Mouse (Mus musculus) spleen, adult 2 months (tissue): ENCODE results near the gene Capn11. TPM values are rescaled to one million over a fixed set of nuclear protein-coding genes. Genes with fewer than 3 reads are reported as not detected.

Experiments used
- DNase-seq, 2 experiments: peaks; one replicate each; pipeline versions ENCODE4 v3.0.0 to v3.0.0-alpha.2; 2012 to 2021; ENCODE audit warnings: low spot score in 2 of 2, low read depth in 1 of 2
- H3K27ac ChIP-seq: fragments of 200-500 bp; 2 replicates; pipeline ENCODE4 v1.5.1; 2012; ENCODE audit warnings: low read length, inconsistent platforms; ENCODE audit not compliant: insufficient read depth
- H3K27me3 ChIP-seq: fragments of 200-500 bp; 2 replicates; pipeline ENCODE4 v1.6.1; 2012; ENCODE audit warnings: mild to moderate bottlenecking, moderate library complexity, low read length, inconsistent platforms; ENCODE audit not compliant: control insufficient read depth, insufficient read depth
- H3K36me3 ChIP-seq: fragments of 200-500 bp; 2 replicates; pipeline ENCODE4 v1.6.1; 2012; ENCODE audit warnings: mild to moderate bottlenecking, low read length, inconsistent platforms; ENCODE audit not compliant: control insufficient read depth, insufficient read depth
- H3K4me1 ChIP-seq: fragments of 200-500 bp; 2 replicates; pipeline ENCODE4 v1.6.1; 2011; ENCODE audit warnings: inconsistent platforms; ENCODE audit not compliant: control insufficient read depth, insufficient read depth, insufficient read length
- H3K4me3 ChIP-seq: fragments of 200-500 bp; 2 replicates; pipeline ENCODE4 v1.5.1; 2011; ENCODE audit warnings: mild to moderate bottlenecking, inconsistent platforms; ENCODE audit not compliant: insufficient read depth, insufficient read length; ENCODE audit errors: extremely low read depth
- CTCF ChIP-seq: fragments of 200-500 bp; IDR thresholded peaks from 2 replicates; pipeline ENCODE4 v1.5.1; 2011; ENCODE audit warnings: mild to moderate bottlenecking, inconsistent platforms; ENCODE audit not compliant: insufficient read depth, insufficient read length, insufficient replicate concordance; ENCODE audit errors: extremely low read depth
- POLR2A ChIP-seq: fragments of 200-500 bp; IDR thresholded peaks from 2 replicates; pipeline ENCODE4 v1.6.1; 2011; ENCODE audit warnings: low read depth, low read length, inconsistent platforms
- WGBS: fragments of 180-500 bp; shearing (Covaris S2); methylation state at CpG from one replicate; pipeline ENCODE4 v1.1.7; 2018; 5-methylcytosine and 5-hydroxymethylcytosine counted together
- polyA plus RNA-seq: library from polyadenylated mRNA; depleted of rRNA; stranded (reverse); fragments of >200 nt; gene quantifications from 2 replicates; pipeline ENCODE4 v1.2.3, GENCODE M21; 2012; rRNA removed

Capn11 gene
- polyA plus RNA-seq, 1 experiment = not detected

DNA sequence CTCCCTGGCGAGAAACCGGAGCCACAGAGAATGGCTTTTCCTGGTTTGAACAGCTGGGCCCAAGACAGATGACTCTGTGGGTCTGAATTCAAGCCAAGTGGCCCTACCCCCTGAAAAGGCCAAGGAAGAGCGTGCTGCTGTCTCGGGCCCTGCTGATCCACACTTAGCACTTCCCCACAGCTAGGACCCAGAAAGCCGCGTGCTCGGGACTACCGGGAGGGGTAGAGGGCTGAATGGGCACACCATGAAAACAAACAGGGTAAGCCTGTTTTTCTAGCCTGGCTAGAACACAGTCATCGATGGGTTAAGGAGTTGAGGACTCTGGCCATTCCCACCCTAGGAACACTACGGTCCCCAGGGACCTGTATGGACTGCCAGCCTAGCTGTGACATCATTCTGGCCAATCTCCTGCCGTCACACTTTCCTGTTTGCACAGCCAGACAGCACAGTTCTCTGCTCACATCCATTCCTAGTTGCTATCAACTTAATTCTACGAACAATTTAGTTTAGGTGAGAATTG lies 78.1 kb downstream of the Capn11 start:
- Histone ChIP-seq H3K4me1 (peaks cover 3% of the 10 kb centered on the region; the same call in 1 of the 2 replicates), H3K4me3 (no peak overlapping the region), H3K36me3 (no peaks in the 10 kb centered on the region), H3K27me3 (no peaks in the 10 kb centered on the region), H3K27ac (no peak overlapping the region)
- DNase-seq = no peak
- TF ChIP-seq POLR2A (no peak), CTCF (no peak)
- WGBS = 58% methylated on average over 12 of the region's 12 CpGs

Other genes starting within 250 kb of the Capn11 start
- gene Cdc5l, start 225.6 kb downstream of the Capn11 start, polyA plus RNA-seq = 6.0 and 6.1 TPM in 2 replicates
- gene Spats1, start 183.9 kb downstream of the Capn11 start, polyA plus RNA-seq = not detected in 2 replicates
- 11.9 and 16.5 TPM in 2 replicates for gene Aars2, start 152.5 kb downstream of the Capn11 start, polyA plus RNA-seq
- gene Tcte1, start 135.9 kb downstream of the Capn11 start, polyA plus RNA-seq = 0.16 and 0.45 TPM in 2 replicates
- 2.3 and 2.8 TPM in 2 replicates for gene Tmem151b, start 109.6 kb downstream of the Capn11 start, polyA plus RNA-seq
- gene Nfkbie, start 103.6 kb downstream of the Capn11 start, polyA plus RNA-seq = 50.4 and 65.9 TPM in 2 replicates
- 70.9 and 71.3 TPM in 2 replicates for gene Slc35b2, start 95.5 kb downstream of the Capn11 start, polyA plus RNA-seq
- gene Hsp90ab1, start 86.1 kb downstream of the Capn11 start, polyA plus RNA-seq = 194 and 202 TPM in 2 replicates
- gene Slc29a1, start 59.7 kb downstream of the Capn11 start, polyA plus RNA-seq = 108 and 122 TPM in 2 replicates
- not detected in 2 replicates for gene Mymx, start 57.2 kb downstream of the Capn11 start, polyA plus RNA-seq
- 54.1 and 81.9 TPM in 2 replicates for gene Mrpl14, start 27.0 kb upstream of the Capn11 start, polyA plus RNA-seq
- gene Tmem63b, start 27.6 kb upstream of the Capn11 start, polyA plus RNA-seq = 27.4 and 30.3 TPM in 2 replicates
- gene 1600014C23Rik, start 74.5 kb upstream of the Capn11 start, polyA plus RNA-seq = not detected in 2 replicates